Mouse (Mus musculus) heart, embryonic 11.5 days (tissue): ENCODE results near the gene Ces2b. TPM values are rescaled to one million over a fixed set of nuclear protein-coding genes. Genes with fewer than 3 reads are reported as not detected.

ENCODE experiments used
- polyA plus RNA-seq: library from polyadenylated mRNA; unstranded; fragments of >200 nt; fragmentation: Nextera tagmentation; extraction: Ambion mirVana; gene quantifications from 2 replicates; pipeline ENCODE4 v1.2.1, GENCODE M21; 2014

Gene Ces2b
- polyA plus RNA-seq, 1 experiment from 2014 or later = not detected

Other genes with a start within 250 kb of the Ces2b start
- gene Pdp2, start 240.1 kb upstream of the Ces2b start, polyA plus RNA-seq = 9.5 and 10.2 TPM in 2 replicates
- gene Cdh16, start 207.2 kb upstream of the Ces2b start, polyA plus RNA-seq = 14.5 and 16.4 TPM in 2 replicates
- gene Rrad, start 200.2 kb upstream of the Ces2b start, polyA plus RNA-seq = 300 and 328 TPM in 2 replicates
- gene Ciao2b, start 189.6 kb upstream of the Ces2b start, polyA plus RNA-seq = 189 and 199 TPM in 2 replicates
- gene Ces2a, start 97.6 kb upstream of the Ces2b start, polyA plus RNA-seq = not detected in 2 replicates
- not detected in 2 replicates for gene Ces2c, start 15.5 kb downstream of the Ces2b start, polyA plus RNA-seq
- gene Ces2e, start 94.7 kb downstream of the Ces2b start, polyA plus RNA-seq = not detected in 2 replicates
- gene Ces2f, start 115.8 kb downstream of the Ces2b start, polyA plus RNA-seq = not detected in 2 replicates
- gene Ces2g, start 130.1 kb downstream of the Ces2b start, polyA plus RNA-seq = 0.56 and 0.62 TPM in 2 replicates
- gene Ces2h, start 169.3 kb downstream of the Ces2b start, polyA plus RNA-seq = not detected in 2 replicates
- not detected in 2 replicates for gene Ces3a, start 217.0 kb downstream of the Ces2b start, polyA plus RNA-seq